Mouse (Mus musculus): ENCODE measurements around the gene Morc4. TPM values are rescaled to one million over a fixed set of nuclear protein-coding genes. Genes with fewer than 3 reads are reported as not detected.

Gene Morc4
- polyA plus RNA-seq, 1 experiment, result 2.6 TPM

- Histone ChIP-seq H3K4me3 (replicated peaks; ENCODE audit: extremely low read depth, low read depth, low read length) (no peak overlapping the region), H3K4me1 (ENCODE audit: control insufficient read depth, insufficient read depth, low read length) (no peaks in the 10 kb centered on the region)
- peak; percentile 46 for DNase-seq
- WGBS, result 43% methylated on average over 18 of the region's 18 CpGs
- TF ChIP-seq POLR2A (IDR thresholded peaks at IDR 0.05; ENCODE audit: borderline replicate concordance, extremely low read depth, low read depth, low read length) (no peak), CTCF (IDR thresholded peaks at IDR 0.05; ENCODE audit: insufficient read depth, low read length) (peak; percentile 46)
Measured at GRCm38 (mm10) chrX:139774309-139775083, 97.0 kb downstream of the Morc4 start.

Other genes starting within 250 kb of the Morc4 start
- 1.2 and 2.1 TPM in 2 replicates for gene Tbc1d8b, start 186.7 kb downstream of the Morc4 start, polyA plus RNA-seq (2012; rRNA removed)
- gene Gm15013, start 157.2 kb downstream of the Morc4 start, polyA plus RNA-seq (2012; rRNA removed), result not detected in 2 replicates
- gene Ripply1, start 89.3 kb downstream of the Morc4 start, polyA plus RNA-seq (2012; rRNA removed), result 0.15 TPM in 2 replicates
- gene Cldn2, start 70.8 kb downstream of the Morc4 start, polyA plus RNA-seq (2012; rRNA removed), result 0.37 and 0.78 TPM in 2 replicates
- gene Rbm41, start 126.9 kb upstream of the Morc4 start, polyA plus RNA-seq (2012; rRNA removed), result 0.54 and 0.95 TPM in 2 replicates
- 2.1 and 4.2 TPM in 2 replicates for gene Nup62cl, start 191.0 kb upstream of the Morc4 start, polyA plus RNA-seq (2012; rRNA removed)
- 0.09 and 0.17 TPM in 2 replicates for gene Pih1h3b, start 191.2 kb upstream of the Morc4 start, polyA plus RNA-seq (2012; rRNA removed)